Mouse (Mus musculus) forebrain, embryonic 11.5 days (tissue): ENCODE results near the gene Kcnj10. TPM values are rescaled to one million over a fixed set of nuclear protein-coding genes. Genes with fewer than 3 reads are reported as not detected.
A peak's percentile ranks its signal among the peaks of the same experiment; 100 is the strongest.

Experiments
- ATAC-seq: fragments of 200-750 bp; cut with Nextera tagmentation; replicated peaks from 2 replicates; pipeline ENCODE4 v1.8.0; 2017; ENCODE audit warnings: moderate TSS enrichment; ENCODE audit not compliant: low FRiP score
- DNase-seq: peaks from one replicate; pipeline ENCODE4 v3.0.0-alpha.2; 2017; ENCODE audit warnings: low spot score
- H3K27ac ChIP-seq: fragments of 300-500 bp; sonication (generic); 2 replicates; pipeline ENCODE4 v1.5.1; 2014; ENCODE audit warnings: low read depth, low read length
- H3K27me3 ChIP-seq: fragments of 300-500 bp; sonication (generic); 2 replicates; pipeline ENCODE4 v1.6.1; 2014; ENCODE audit warnings: mild to moderate bottlenecking, low read length, mixed read lengths; ENCODE audit not compliant: control insufficient read depth, insufficient read depth
- H3K36me3 ChIP-seq: fragments of 300-500 bp; sonication (generic); 2 replicates; pipeline ENCODE4 v1.6.1; 2014; ENCODE audit warnings: mild to moderate bottlenecking, low read length, moderate library complexity, mixed read lengths; ENCODE audit not compliant: control insufficient read depth, insufficient read depth
- H3K4me1 ChIP-seq: fragments of 300-500 bp; sonication (generic); replicated peaks from 2 replicates; pipeline ENCODE4 v1.6.1; 2014; ENCODE audit warnings: low read length, mixed read lengths; ENCODE audit not compliant: control insufficient read depth, insufficient read depth
- H3K4me2 ChIP-seq: fragments of 300-500 bp; sonication (generic); 2 replicates; pipeline ENCODE4 v1.6.1; 2014; ENCODE audit warnings: low read depth, mild to moderate bottlenecking, low read length, moderate library complexity, mixed read lengths; ENCODE audit not compliant: severe bottlenecking
- H3K4me3 ChIP-seq: fragments of 300-500 bp; sonication (generic); 2 replicates; pipeline ENCODE4 v1.5.1; 2014; ENCODE audit warnings: low read depth, low read length
- H3K9ac ChIP-seq: fragments of 300-500 bp; sonication (generic); 2 replicates; pipeline ENCODE4 v1.6.1; 2014; ENCODE audit warnings: low read length
- H3K9me3 ChIP-seq: fragments of 300-500 bp; sonication (generic); 2 replicates; pipeline ENCODE4 v1.6.1; 2016; ENCODE audit warnings: low read length, mixed read lengths; ENCODE audit not compliant: control insufficient read depth
- WGBS: fragments of 180-500 bp; shearing (Covaris S2); extraction: QIAGEN DNeasy Blood & Tissue Kit; methylation state at CpG from one replicate; pipeline ENCODE4 v1.1.7; 2014; 5-methylcytosine and 5-hydroxymethylcytosine counted together
- polyA plus RNA-seq: library from polyadenylated mRNA; unstranded; fragments of >200 nt; fragmentation: Nextera tagmentation; extraction: Ambion mirVana; gene quantifications from 2 replicates; pipeline ENCODE4 v1.2.1, GENCODE M21; 2014

Kcnj10 gene
- polyA plus RNA-seq, 1 experiment from 2014 or later, result 0.69 TPM

DNA sequence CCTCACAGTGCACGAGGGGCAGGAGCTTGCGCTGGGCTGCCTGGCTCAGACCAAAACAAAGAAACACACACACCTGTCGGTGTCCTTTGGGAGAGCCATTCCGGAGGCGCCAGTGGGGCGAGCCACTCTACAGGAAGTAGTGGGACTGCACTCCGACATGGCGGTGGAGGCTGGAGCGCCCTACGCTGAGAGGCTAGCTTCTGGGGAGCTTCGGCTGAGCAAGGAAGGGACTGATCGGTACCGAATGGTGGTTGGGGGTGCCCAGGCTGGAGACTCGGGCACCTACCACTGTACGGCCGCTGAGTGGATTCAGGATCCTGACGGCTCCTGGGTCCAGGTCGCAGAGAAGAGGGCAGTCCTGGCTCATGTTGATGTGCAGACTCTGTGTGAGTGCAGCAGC, 23.6 kb upstream of the Kcnj10 start:
- WGBS, result 61% methylated on average over 18 of the region's 18 CpGs
- peak; percentile 50 for DNase-seq
- Histone ChIP-seq H3K9me3 (no peaks in the 10 kb centered on the region), H3K4me2 (no peak overlapping the region), H3K36me3 (peaks cover 4% of the 10 kb centered on the region; the same call in 1 of the 2 replicates), H3K4me3 (no peak overlapping the region), H3K4me1 (peaks cover 16% of the 10 kb centered on the region; the same call in 1 of the 2 replicates), H3K9ac (no peak overlapping the region; the same call in 1 of the 2 replicates), H3K27me3 (no peaks in the 10 kb centered on the region), H3K27ac (no peak overlapping the region)
- no peak for ATAC-seq

DNA sequence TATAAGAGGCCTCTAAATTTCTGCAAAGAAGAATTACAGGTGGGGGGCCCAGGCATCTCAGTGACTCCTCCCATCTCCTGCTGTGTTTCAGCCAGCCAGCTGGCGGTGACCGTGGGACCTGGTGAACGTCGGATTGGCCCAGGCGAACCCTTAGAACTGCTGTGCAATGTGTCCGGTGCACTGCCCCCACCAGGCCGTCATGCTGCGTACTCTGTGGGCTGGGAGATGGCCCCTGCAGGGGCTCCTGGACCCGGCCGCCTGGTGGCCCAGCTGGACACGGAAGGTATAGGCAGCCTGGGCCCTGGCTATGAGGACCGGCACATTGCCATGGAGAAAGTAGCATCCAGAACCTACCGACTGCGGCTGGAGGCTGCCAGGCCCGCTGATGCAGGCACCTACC, 23.1 kb upstream of the Kcnj10 start:
- DNase-seq, result peak; percentile 61
- Histone ChIP-seq H3K4me3 (no peak overlapping the region), H3K27me3 (no peaks in the 10 kb centered on the region), H3K9ac (no peak overlapping the region; the same call in none of the 2 replicates), H3K36me3 (peaks cover 4% of the 10 kb centered on the region; the same call in 1 of the 2 replicates), H3K4me2 (no peak overlapping the region), H3K27ac (no peak overlapping the region), H3K4me1 (peaks cover 16% of the 10 kb centered on the region; the same call in 1 of the 2 replicates), H3K9me3 (no peaks in the 10 kb centered on the region)
- WGBS, result 57% methylated on average over 15 of the region's 15 CpGs
- no peak for ATAC-seq

DNA sequence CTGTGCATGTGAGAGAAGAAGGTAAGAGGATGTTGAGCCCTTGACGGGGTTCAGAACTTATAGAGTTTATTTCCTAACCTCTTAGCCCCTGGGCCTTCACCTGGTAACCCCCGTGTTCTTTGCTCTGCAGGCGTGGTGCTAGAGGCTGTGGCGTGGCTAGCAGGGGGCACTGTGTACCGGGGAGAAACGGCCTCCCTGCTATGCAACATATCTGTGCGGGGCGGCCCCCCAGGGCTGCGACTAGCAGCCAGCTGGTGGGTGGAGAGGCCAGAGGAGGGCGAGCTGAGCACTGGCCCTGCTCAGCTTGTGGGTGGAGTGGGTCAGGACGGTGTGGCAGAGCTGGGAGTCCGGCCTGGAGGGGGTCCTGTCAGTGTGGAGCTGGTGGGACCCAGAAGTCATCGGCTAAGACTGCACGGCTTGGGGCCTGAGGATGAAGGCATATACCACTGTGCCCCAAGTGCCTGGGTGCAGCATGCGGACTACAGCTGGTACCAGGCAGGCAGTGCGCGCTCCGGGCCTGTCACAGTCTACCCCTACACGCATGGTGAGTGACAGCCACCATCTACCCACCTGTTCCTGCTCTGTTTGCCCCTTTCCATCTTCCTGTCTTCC, 22.5 kb upstream of the Kcnj10 start:
- 0 out of 2 replicates have a peak overlapping the region, but pooled peaks have one; percentile 33 for H3K27ac ChIP-seq
- H3K36me3 ChIP-seq, result peaks cover 4% of the 10 kb centered on the region; the same call in 1 of the 2 replicates

GRCm38 (mm10) chr1:172319346-172319745, 21.7 kb upstream of the Kcnj10 start:
- Histone ChIP-seq H3K4me1 (peaks cover 12% of the 10 kb centered on the region; the same call in 1 of the 2 replicates), H3K9ac (no peak overlapping the region), H3K27me3 (no peaks in the 10 kb centered on the region), H3K4me3 (no peak overlapping the region), H3K4me2 (no peak overlapping the region), H3K36me3 (peaks cover 4% of the 10 kb centered on the region; the same call in 1 of the 2 replicates), H3K27ac (peak overlapping the region; percentile 33), H3K9me3 (no peaks in the 10 kb centered on the region)
- WGBS, result 82% methylated on average over 7 of the region's 7 CpGs
- no peak for ATAC-seq
- DNase-seq, result no peak

More for the DNA sequence above, 22.5 kb upstream of the Kcnj10 start:
- no peak for ATAC-seq
- Histone ChIP-seq H3K4me3 (no peak overlapping the region), H3K27me3 (no peaks in the 10 kb centered on the region), H3K4me1 (peaks cover 12% of the 10 kb centered on the region; the same call in 1 of the 2 replicates), H3K9me3 (no peaks in the 10 kb centered on the region), H3K4me2 (no peak overlapping the region), H3K9ac (peak overlapping the region; percentile 27; the same call in 1 of the 2 replicates)
- 80% methylated on average over 19 of the region's 19 CpGs for WGBS
- no peak for DNase-seq

DNA sequence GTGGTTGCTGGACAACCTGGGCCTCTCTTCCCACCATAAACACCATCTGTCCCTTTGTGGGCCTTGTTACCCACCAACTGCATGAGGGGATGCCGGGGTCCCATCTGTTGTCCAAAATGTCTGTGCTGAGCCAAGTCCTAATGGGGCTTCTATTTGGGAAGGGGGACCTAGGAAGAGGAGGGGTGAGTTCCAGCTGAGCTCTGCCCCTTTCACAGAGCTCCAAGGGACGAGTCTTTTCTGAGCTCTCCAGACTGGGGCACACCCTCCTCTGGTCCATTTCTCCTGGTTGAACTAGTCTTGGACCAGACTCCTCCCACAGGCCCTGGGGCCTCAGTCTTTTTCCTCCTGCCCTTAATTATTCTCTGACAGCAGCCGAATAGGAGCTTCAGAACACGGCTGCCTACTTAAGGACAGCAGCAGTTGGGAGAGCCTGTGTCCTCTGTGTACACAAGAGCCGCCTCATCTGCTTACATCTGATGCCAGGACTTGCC, 21.0 kb upstream of the Kcnj10 start:
- peak overlapping the region; percentile 33 for H3K27ac ChIP-seq

GRCm38 (mm10) chr1:172322725-172323124, 18.3 kb upstream of the Kcnj10 start:
- WGBS, result 53% methylated on average over 13 of the region's 13 CpGs
- no peak overlapping the region for H3K4me3 ChIP-seq
- ATAC-seq, result no peak
- H3K27ac ChIP-seq, result no peak overlapping the region
- DNase-seq, result peak; percentile 55
- no peak overlapping the region for H3K9ac ChIP-seq
- peaks cover 4% of the 10 kb centered on the region; the same call in 1 of the 2 replicates for H3K36me3 ChIP-seq
- H3K27me3 ChIP-seq, result peaks cover 16% of the 10 kb centered on the region
- H3K4me2 ChIP-seq, result no peak overlapping the region
- H3K4me1 ChIP-seq, result peaks cover 8% of the 10 kb centered on the region
- H3K9me3 ChIP-seq, result no peaks in the 10 kb centered on the region

More for the DNA sequence above, 21.0 kb upstream of the Kcnj10 start:
- H3K27me3 ChIP-seq, result no peaks in the 10 kb centered on the region
- peaks cover 11% of the 10 kb centered on the region; the same call in 1 of the 2 replicates for H3K4me1 ChIP-seq
- 38% methylated on average over 5 of the region's 5 CpGs for WGBS
- H3K4me3 ChIP-seq, result no peak overlapping the region
- H3K9me3 ChIP-seq, result no peaks in the 10 kb centered on the region
- peaks cover 4% of the 10 kb centered on the region; the same call in 1 of the 2 replicates for H3K36me3 ChIP-seq
- no peak overlapping the region for H3K9ac ChIP-seq
- DNase-seq, result no peak
- peak; percentile 42 for ATAC-seq
- no peak overlapping the region for H3K4me2 ChIP-seq

- Histone ChIP-seq H3K9me3 (no peaks in the 10 kb centered on the region), H3K27me3 (peaks cover 16% of the 10 kb centered on the region), H3K9ac (no peak overlapping the region), H3K36me3 (no peaks in the 10 kb centered on the region; the same call in 1 of the 2 replicates), H3K4me3 (no peak overlapping the region), H3K27ac (no peak overlapping the region), H3K4me1 (peaks cover 8% of the 10 kb centered on the region), H3K4me2 (no peak overlapping the region)
- no peak for ATAC-seq
- no peak for DNase-seq
- WGBS, result 10% methylated on average over 5 of the region's 5 CpGs
Observed at GRCm38 (mm10) chr1:172323298-172323697, 17.7 kb upstream of the Kcnj10 start.

DNA sequence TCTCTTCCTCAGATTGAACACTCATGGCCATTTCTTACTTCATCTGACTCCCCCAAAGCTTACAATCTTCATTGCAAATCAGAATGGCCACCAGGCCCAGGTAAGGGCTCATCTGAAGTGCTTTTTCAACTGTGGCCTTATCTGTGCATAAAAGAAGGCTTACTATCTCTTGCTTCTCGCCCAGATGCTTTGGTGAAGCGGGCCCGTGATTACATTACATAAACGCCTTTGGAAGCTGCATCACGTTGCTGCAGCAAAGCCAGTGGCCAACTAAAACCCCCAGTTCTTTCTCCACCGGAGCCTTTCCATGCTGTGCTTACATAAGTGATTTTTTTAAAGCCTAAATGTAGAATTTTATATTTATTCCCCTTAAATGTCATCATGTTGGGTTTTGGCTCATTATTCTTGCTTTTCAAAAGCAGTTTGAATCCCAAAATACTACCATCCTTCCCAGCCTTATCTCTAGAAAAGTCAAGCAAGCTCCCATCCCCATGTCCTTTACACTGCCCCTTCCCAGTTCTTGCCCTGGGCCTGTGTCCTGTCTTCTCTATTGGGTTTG, 17.1 kb upstream of the Kcnj10 start:
- WGBS, result 59% methylated on average over 6 of the region's 6 CpGs
- Histone ChIP-seq H3K36me3 (no peaks in the 10 kb centered on the region; the same call in 1 of the 2 replicates), H3K27me3 (peaks cover 16% of the 10 kb centered on the region), H3K4me2 (no peak overlapping the region), H3K27ac (no peak overlapping the region), H3K9me3 (no peaks in the 10 kb centered on the region), H3K4me3 (no peak overlapping the region), H3K4me1 (peaks cover 8% of the 10 kb centered on the region), H3K9ac (no peak overlapping the region)
- ATAC-seq (no peak), DNase-seq (no peak)
